Mouse (Mus musculus): ENCODE data around the gene Ccdc158.

DNA sequence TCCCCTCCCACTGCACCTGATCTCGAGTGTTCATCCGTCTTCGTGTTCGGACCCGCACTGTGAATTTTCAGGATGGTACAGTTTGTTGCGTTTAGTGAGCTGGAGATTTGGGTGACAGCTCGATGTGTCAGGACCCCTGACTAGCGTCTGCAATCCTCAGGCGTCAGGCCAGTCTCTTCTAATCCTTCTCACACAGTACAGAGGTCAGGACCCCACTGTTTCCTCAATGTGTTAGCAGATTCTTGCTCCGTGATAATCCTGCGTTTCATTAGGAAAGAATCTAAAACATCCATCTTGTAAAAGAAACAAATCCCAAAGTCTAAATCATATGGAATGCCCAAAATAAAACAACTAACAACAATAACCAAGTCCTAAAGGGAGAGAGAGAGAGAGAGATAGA, 26.7 kb upstream of the Ccdc158 start:
- no peak for TF ChIP-seq POLR2A (IDR thresholded peaks at IDR 0.05; ENCODE audit: insufficient read depth, low read depth, low read length)
- no peak for TF ChIP-seq CTCF (IDR thresholded peaks at IDR 0.05)
- no peak for TF ChIP-seq EP300 (IDR thresholded peaks at IDR 0.05; ENCODE audit: insufficient read depth, low read depth, low read length)

Data from heart, adult 2 months (tissue).